20 mouse cellular contexts compared by ENCODE assay signal in genomic region chr6:134183592-134184342, GRCm38 (mm10).
DNase-seq lines count a peak whose midpoint lies in the region; ATAC-seq and TF ChIP-seq lines count a peak whose summit lies in the region.
"Had no signal": no experiment of that assay in that cellular context is flagged by ENCODE, and none has a peak within 500 bp of the region (broad histone marks: within the 10 kb centered on the region; RNA-seq: fewer than 3 reads in every experiment).

No protein-coding gene starts in this region.

- no peak for DNase-seq in heart, embryonic 10.5 days (ENCODE audit: low spot score)
- no peak for DNase-seq in heart, postnatal 25 days (ENCODE audit: low spot score)
- DNase-seq in left cerebral cortex, adult 2 months (ENCODE audit: extremely low spot score in 1 of 2, low spot score in 2 of 2): no peak
- no peak for DNase-seq in left cerebral cortex, postnatal 4 days
- peak; percentile 35 for DNase-seq in thymus, postnatal 0 days (ENCODE audit: low spot score)
- no peak for DNase-seq in thymus, postnatal 4 days
- no peak for DNase-seq in forebrain, embryonic 14.5 days (ENCODE audit: low spot score)
- DNase-seq in frontal cortex, postnatal 14 days (ENCODE audit: low spot score in 2 of 2): no peak
- DNase-seq: adrenal gland, postnatal 25 days; cerebellum, postnatal 14 days; forebrain, postnatal 0 days; gastrocnemius, postnatal 36 days; lung, postnatal 10 days; right cerebral cortex, postnatal 14 days; thymus, postnatal 25 days had no signal

- peak; percentile 6 for TF ChIP-seq CTCF in left cerebral cortex, adult 2 months (IDR thresholded peaks at IDR 0.05)

- H3K36me3 ChIP-seq in heart, embryonic 10.5 days: no peaks in the 10 kb centered on the region
- no peaks in the 10 kb centered on the region for H3K36me3 ChIP-seq in forebrain, embryonic 14.5 days (ENCODE audit: control insufficient read depth, insufficient read depth, low read length)
- H3K36me3 ChIP-seq: hindbrain, embryonic 15.5 days; midbrain, embryonic 13.5 days had no signal

- H3K9me3 ChIP-seq in heart, embryonic 10.5 days: no peaks in the 10 kb centered on the region
- H3K9me3 ChIP-seq in forebrain, embryonic 14.5 days (replicated peaks; ENCODE audit: control insufficient read depth, low read length): no peaks in the 10 kb centered on the region
- H3K9me3 ChIP-seq: G1E; hindbrain, embryonic 15.5 days; midbrain, embryonic 13.5 days had no signal

- peaks cover 77% of the 10 kb centered on the region for H3K4me1 ChIP-seq in heart, embryonic 10.5 days
- peaks cover 2% of the 10 kb centered on the region; the same call in 1 of the 2 replicates for H3K4me1 ChIP-seq in forebrain, embryonic 14.5 days (ENCODE audit: control insufficient read depth, insufficient read depth, low read length)

- H3K4me3 ChIP-seq in heart, embryonic 10.5 days: no peak overlapping the region
- no peak overlapping the region for H3K4me3 ChIP-seq in left cerebral cortex, adult 2 months
- H3K4me3 ChIP-seq in forebrain, embryonic 14.5 days (ENCODE audit: low read depth, low read length): no peak overlapping the region
- H3K4me3 ChIP-seq: erythroblast, embryonic 14.5 days; hindbrain, embryonic 15.5 days; midbrain, embryonic 13.5 days had no signal

- H3K27me3 ChIP-seq in heart, embryonic 10.5 days (ENCODE audit: insufficient read depth, poor library complexity, severe bottlenecking): no peaks in the 10 kb centered on the region
- no peaks in the 10 kb centered on the region for H3K27me3 ChIP-seq in forebrain, embryonic 14.5 days (replicated peaks; ENCODE audit: control insufficient read depth, insufficient read depth, low read length)
- H3K27me3 ChIP-seq: hindbrain, embryonic 15.5 days; midbrain, embryonic 13.5 days had no signal

- intact Hi-C loops in heart, postnatal 25 days (cut with DNase I): no loop called here
- intact Hi-C loops in left cerebral cortex, adult 2 months (cut with DNase I): loop anchor here (5.0 kb wide), 2 partner anchors 146 to 204 kb away; partner anchors contain the start of gene Etv6
- intact Hi-C loops in left cerebral cortex, postnatal 4 days (cut with DNase I): no loop called here

- no peak overlapping the region for H3K4me2 ChIP-seq in forebrain, embryonic 14.5 days (ENCODE audit: low read length)
- H3K4me2 ChIP-seq: hindbrain, embryonic 15.5 days; midbrain, embryonic 13.5 days had no signal

- WGBS in heart, embryonic 10.5 days: 65% methylated on average over 11 of the region's 11 CpGs
- WGBS in forebrain, embryonic 14.5 days: 90% methylated on average over 11 of the region's 11 CpGs

- ATAC-seq in forebrain, embryonic 14.5 days: no peak
- ATAC-seq: forebrain, postnatal 0 days; midbrain, embryonic 13.5 days had no signal

- H3K9ac ChIP-seq in forebrain, embryonic 14.5 days (ENCODE audit: low read length): no peak overlapping the region
- H3K9ac ChIP-seq: forebrain, postnatal 0 days; hindbrain, embryonic 15.5 days; midbrain, embryonic 13.5 days had no signal

- peak overlapping the region; percentile 88 for H3K27ac ChIP-seq in heart, embryonic 10.5 days
- H3K27ac ChIP-seq in left cerebral cortex, adult 2 months: no peak overlapping the region
- H3K27ac ChIP-seq in forebrain, embryonic 14.5 days (ENCODE audit: low read depth, low read length): no peak overlapping the region
- H3K27ac ChIP-seq: hindbrain, embryonic 15.5 days; kidney, postnatal 0 days; midbrain, embryonic 13.5 days had no signal
